ENCODE assay signal across 14 mouse cellular contexts in the genomic region with DNA sequence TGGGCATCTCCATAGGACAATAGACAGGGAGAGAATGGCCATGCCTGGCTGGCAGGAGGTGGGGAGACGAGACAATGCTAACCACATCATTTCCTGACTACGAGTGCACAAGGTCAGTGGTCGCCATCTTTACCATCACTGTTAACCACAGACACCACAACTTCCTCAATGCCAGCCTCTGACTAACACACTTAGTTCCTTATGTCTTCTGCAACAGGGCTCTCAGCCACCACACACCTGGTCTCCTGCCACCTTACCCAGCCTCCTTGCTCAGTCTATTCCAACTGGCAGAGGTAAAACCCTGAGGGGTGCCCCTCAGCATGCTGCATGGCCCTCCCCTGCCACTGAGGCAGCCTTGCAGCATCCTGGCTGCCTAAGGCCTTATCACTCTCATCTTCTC. TPM values are rescaled to one million over a fixed set of nuclear protein-coding genes. Genes with fewer than 3 reads are reported as not detected.
DNase-seq lines count a peak whose midpoint lies in the region; ATAC-seq and TF ChIP-seq lines count a peak whose summit lies in the region.
"Had no signal": no experiment of that assay in that cellular context is flagged by ENCODE, and none has a peak within 500 bp of the region (broad histone marks: within the 10 kb centered on the region; RNA-seq: fewer than 3 reads in every experiment).

No protein-coding gene starts in this region.

- no peak for TF ChIP-seq EP300 in liver, postnatal 0 days (IDR thresholded peaks at IDR 0.05; ENCODE audit: low read depth)

- 0 out of 2 replicates have a peak, but pooled peaks cover 2% of the 10 kb centered on the region for H3K27me3 ChIP-seq in liver, postnatal 0 days (ENCODE audit: insufficient read depth, low read length)
- H3K27me3 ChIP-seq in liver, embryonic 11.5 days (replicated peaks; ENCODE audit: control insufficient read depth, insufficient read depth, low read length): no peaks in the 10 kb centered on the region
- no peaks in the 10 kb centered on the region for H3K27me3 ChIP-seq in hindbrain, embryonic 14.5 days (ENCODE audit: control insufficient read depth, insufficient read depth, low read length)
- H3K27me3 ChIP-seq: lung, embryonic 15.5 days; neural tube, embryonic 13.5 days had no signal

- no peak for TF ChIP-seq CTCF in liver, postnatal 0 days (IDR thresholded peaks at IDR 0.05; ENCODE audit: low read depth)

- peak; percentile 32 for DNase-seq in liver, postnatal 0 days
- DNase-seq in liver, embryonic 11.5 days (ENCODE audit: low spot score): no peak
- DNase-seq in natural killer cell, adult 2 months (ENCODE audit: low spot score in 2 of 2): peak; percentile 64 to 67
- DNase-seq in thymus, postnatal 4 days: peak; percentile 51
- no peak for DNase-seq in hindbrain, embryonic 14.5 days (ENCODE audit: low spot score)
- DNase-seq in urinary bladder, postnatal 10 days (ENCODE audit: low spot score): no peak
- no peak for DNase-seq in adrenal gland, postnatal 14 days
- DNase-seq: cerebellum, adult 9-11 months; gastrocnemius, postnatal 14 days; kidney, adult 9 months; layer of hippocampus, postnatal 36 days had no signal

- H3K36me3 ChIP-seq in liver, postnatal 0 days (replicated peaks; ENCODE audit: insufficient read depth, low read length): peaks cover 20% of the 10 kb centered on the region
- H3K36me3 ChIP-seq in liver, embryonic 11.5 days (ENCODE audit: control insufficient read depth, insufficient read depth, low read length): peaks cover 36% of the 10 kb centered on the region
- H3K36me3 ChIP-seq in hindbrain, embryonic 14.5 days (replicated peaks; ENCODE audit: control insufficient read depth, insufficient read depth): peaks cover 90% of the 10 kb centered on the region

- no peak overlapping the region for H3K4me2 ChIP-seq in liver, postnatal 0 days (ENCODE audit: low read depth, low read length)
- H3K4me2 ChIP-seq in liver, embryonic 11.5 days: no peak overlapping the region
- H3K4me2 ChIP-seq in hindbrain, embryonic 14.5 days (replicated peaks): no peak overlapping the region
- H3K4me2 ChIP-seq: lung, embryonic 15.5 days; neural tube, embryonic 13.5 days had no signal

- H3K4me3 ChIP-seq in liver, postnatal 0 days (ENCODE audit: low read depth, low read length): no peak overlapping the region
- H3K4me3 ChIP-seq in liver, embryonic 11.5 days (ENCODE audit: low read depth, low read length): no peak overlapping the region
- no peak overlapping the region for H3K4me3 ChIP-seq in hindbrain, embryonic 14.5 days (replicated peaks; ENCODE audit: low read length)
- H3K4me3 ChIP-seq: lung, embryonic 15.5 days; neural tube, embryonic 13.5 days had no signal

- no peaks in the 10 kb centered on the region for H3K9me3 ChIP-seq in liver, postnatal 0 days (ENCODE audit: low read length)
- no peaks in the 10 kb centered on the region for H3K9me3 ChIP-seq in liver, embryonic 11.5 days (ENCODE audit: control insufficient read depth, low read length)
- H3K9me3 ChIP-seq in hindbrain, embryonic 14.5 days (ENCODE audit: control insufficient read depth, low read length): no peaks in the 10 kb centered on the region
- H3K9me3 ChIP-seq: lung, embryonic 15.5 days; neural tube, embryonic 13.5 days had no signal

- 0 out of 2 replicates have a peak, but pooled peaks cover 2% of the 10 kb centered on the region for H3K4me1 ChIP-seq in liver, postnatal 0 days (ENCODE audit: insufficient read depth)
- no peaks in the 10 kb centered on the region for H3K4me1 ChIP-seq in liver, embryonic 11.5 days (replicated peaks; ENCODE audit: control insufficient read depth, insufficient read depth, low read length)
- H3K4me1 ChIP-seq in hindbrain, embryonic 14.5 days (replicated peaks; ENCODE audit: control insufficient read depth, insufficient read depth, low read length): no peaks in the 10 kb centered on the region
- H3K4me1 ChIP-seq: lung, embryonic 15.5 days had no signal

- ATAC-seq in liver, postnatal 0 days: peak; percentile 48; the same call in 1 of the 2 replicates
- no peak for ATAC-seq in liver, embryonic 11.5 days (replicated peaks; ENCODE audit: low FRiP score)
- ATAC-seq in activated CD4-positive, CD25-positive, alpha-beta regulatory T cell, adult 4 months: peak; percentile 41
- ATAC-seq in hindbrain, embryonic 14.5 days (ENCODE audit: low FRiP score): no peak

- no peak overlapping the region for H3K9ac ChIP-seq in liver, postnatal 0 days (replicated peaks)
- H3K9ac ChIP-seq in liver, embryonic 11.5 days (ENCODE audit: low read depth, low read length): no peak overlapping the region
- no peak overlapping the region for H3K9ac ChIP-seq in hindbrain, embryonic 14.5 days
- H3K9ac ChIP-seq: lung, embryonic 15.5 days; neural tube, embryonic 13.5 days had no signal

- no peak overlapping the region for H3K27ac ChIP-seq in liver, postnatal 0 days (ENCODE audit: low read depth)
- no peak overlapping the region for H3K27ac ChIP-seq in liver, embryonic 11.5 days (ENCODE audit: low read depth, low read length)
- no peak overlapping the region for H3K27ac ChIP-seq in hindbrain, embryonic 14.5 days
- H3K27ac ChIP-seq: lung, embryonic 15.5 days; neural tube, embryonic 13.5 days had no signal

- 37% methylated on average over 3 of the region's 3 CpGs for WGBS in liver, postnatal 0 days (ENCODE audit: insufficient replicate concordance)
- 44% methylated on average over 3 of the region's 3 CpGs for WGBS in liver, embryonic 11.5 days
- WGBS in hindbrain, embryonic 14.5 days: 85% methylated on average over 3 of the region's 3 CpGs

RNA-seq across cellular contexts. Expression of gene Cttn, which starts 23.7 kb away (rescaled TPM):
- polyA plus RNA-seq in liver, postnatal 0 days (2015; fragmentation: Nextera tagmentation; extraction: Ambion mirVana): 24.8 and 29.0 TPM in 2 replicates
- 101 and 106 TPM in 2 replicates for polyA plus RNA-seq in liver, embryonic 11.5 days (2014; fragmentation: Nextera tagmentation; extraction: Ambion mirVana)
- polyA plus RNA-seq in activated CD4-positive, CD25-positive, alpha-beta regulatory T cell, adult 4 months (2017; shearing (Covaris generic)): 1 to 10 TPM; 2.8 to 4.2 TPM
- polyA plus RNA-seq in hindbrain, embryonic 14.5 days (2014; fragmentation: Nextera tagmentation; extraction: Ambion mirVana): 165 and 174 TPM in 2 replicates
- 127 and 136 TPM in 2 replicates for total RNA-seq in adrenal gland, postnatal 14 days (2021)

Comparison
In these comparisons a context has a peak if more than half of its experiments do, and no peak if none do; other contexts are left out.
1. ATAC-seq: peak in liver, postnatal 0 days (single experiment) and activated CD4-positive, CD25-positive, alpha-beta regulatory T cell, adult 4 months (single experiment); none in liver, embryonic 11.5 days (single experiment) and hindbrain, embryonic 14.5 days (single experiment).
2. DNase-seq: peak in liver, postnatal 0 days (single experiment), natural killer cell, adult 2 months (2 of 2) and thymus, postnatal 4 days (single experiment); none in liver, embryonic 11.5 days (single experiment), hindbrain, embryonic 14.5 days (single experiment), urinary bladder, postnatal 10 days (single experiment) and adrenal gland, postnatal 14 days (single experiment).